Mouse (Mus musculus) Muller cell, postnatal 12 days (primary cell): ENCODE data around the gene Slc39a8.

Experiments
- DNase-seq: peaks from one replicate; pipeline ENCODE4 v3.0.0-alpha.2; 2015; ENCODE audit errors: inconsistent ontology term

Gene Slc39a8

GRCm38 (mm10) chr3:135825016-135825753 is at the start of gene Slc39a8:
Gene Slc39a8 (plus strand): TSS chr3:135825279.
- DNase-seq = peak; percentile 75

- DNase-seq = no peak
Measured at GRCm38 (mm10) chr3:135785065-135785464, 40.0 kb upstream of the Slc39a8 start.

- DNase-seq = no peak
Measured at GRCm38 (mm10) chr3:135796117-135796516, 29.0 kb upstream of the Slc39a8 start.

- no peak for DNase-seq
Measured at GRCm38 (mm10) chr3:135798241-135798640, 26.8 kb upstream of the Slc39a8 start.

- no peak for DNase-seq
Measured at GRCm38 (mm10) chr3:135798665-135799064, 26.4 kb upstream of the Slc39a8 start.

- no peak for DNase-seq
Measured at GRCm38 (mm10) chr3:135814665-135815064, 10.4 kb upstream of the Slc39a8 start.

GRCm38 (mm10) chr3:135815973-135816727 is 8.9 kb upstream of the Slc39a8 start:
- DNase-seq = no peak

- DNase-seq = no peak
Measured at GRCm38 (mm10) chr3:135817124-135817523, 8.0 kb upstream of the Slc39a8 start.

GRCm38 (mm10) chr3:135824436-135824835 is 643 bp upstream of the Slc39a8 start:
- DNase-seq = no peak

- peak; percentile 56 for DNase-seq
Measured at GRCm38 (mm10) chr3:135825754-135826683, 940 bp downstream of the Slc39a8 start.

GRCm38 (mm10) chr3:135826684-135827249 is 1.7 kb downstream of the Slc39a8 start:
- DNase-seq = no peak

- DNase-seq = no peak
Measured at GRCm38 (mm10) chr3:135828000-135828399, 2.9 kb downstream of the Slc39a8 start.

- no peak for DNase-seq
Measured at GRCm38 (mm10) chr3:135832496-135832895, 7.4 kb downstream of the Slc39a8 start.

- no peak for DNase-seq
Measured at GRCm38 (mm10) chr3:135832907-135833306, 7.8 kb downstream of the Slc39a8 start.

GRCm38 (mm10) chr3:135834988-135835387 is 9.9 kb downstream of the Slc39a8 start:
- no peak for DNase-seq

GRCm38 (mm10) chr3:135839535-135839934 is 14.5 kb downstream of the Slc39a8 start:
- DNase-seq = no peak

- no peak for DNase-seq
Measured at GRCm38 (mm10) chr3:135840185-135840584, 15.1 kb downstream of the Slc39a8 start.

GRCm38 (mm10) chr3:135841716-135842511 is 16.8 kb downstream of the Slc39a8 start:
- no peak for DNase-seq

GRCm38 (mm10) chr3:135843181-135843580 is 18.1 kb downstream of the Slc39a8 start:
- DNase-seq = no peak

GRCm38 (mm10) chr3:135843707-135844106 is 18.6 kb downstream of the Slc39a8 start:
- DNase-seq = no peak

GRCm38 (mm10) chr3:135844835-135845234 is 19.8 kb downstream of the Slc39a8 start:
- DNase-seq = no peak
